Mouse (Mus musculus): Measurements from ENCODE around the gene Pax8. TPM values are rescaled to one million over a fixed set of nuclear protein-coding genes. Genes with fewer than 3 reads are reported as not detected.

Pax8 gene
- polyA plus RNA-seq, 1 experiment from 2014 or later: 0.57 TPM

DNA sequence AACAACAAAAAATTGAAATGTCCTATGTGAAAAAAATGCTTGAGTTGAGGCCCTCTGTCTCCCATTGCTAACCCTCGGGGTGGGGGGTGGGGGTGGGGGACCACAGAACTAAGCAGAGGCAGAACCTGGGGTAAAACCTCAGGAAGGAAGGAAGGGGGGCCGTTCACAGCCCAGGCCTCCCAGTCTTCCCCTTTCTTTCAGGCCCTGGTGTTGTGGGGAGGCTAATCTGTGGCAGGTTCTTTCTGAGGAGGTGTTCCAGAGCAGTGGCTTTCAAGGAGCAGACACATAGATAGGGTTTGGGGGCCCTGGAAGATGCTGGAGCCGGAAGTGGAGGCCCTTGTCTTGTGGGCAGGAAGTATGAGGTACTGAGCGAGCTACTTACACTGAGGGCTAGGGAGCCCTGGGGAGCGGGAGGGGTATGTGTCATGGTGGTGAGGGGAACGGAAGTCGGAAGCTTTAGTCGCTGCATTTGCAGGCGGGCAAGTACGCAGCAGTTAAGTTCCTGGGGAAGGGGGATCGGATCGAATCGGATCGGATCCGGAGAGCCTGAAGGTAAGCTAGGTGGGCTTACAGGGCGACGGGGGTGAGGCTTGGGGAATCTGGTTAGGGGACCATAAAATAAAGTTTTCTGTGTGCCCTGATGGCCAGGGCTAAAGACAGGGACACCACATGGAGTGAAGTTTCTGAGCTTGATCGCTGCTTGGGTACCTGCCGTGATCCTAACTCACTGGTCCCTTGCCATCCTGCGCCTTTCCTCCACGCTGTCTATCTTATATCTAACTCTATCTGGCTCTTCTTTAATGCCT, 89.0 kb downstream of the Pax8 start:
- Histone ChIP-seq H3K9me3 (ENCODE audit: control insufficient read depth, low read length) (no peaks in the 10 kb centered on the region), H3K4me3 (replicated peaks; ENCODE audit: low read length) (no peak overlapping the region), H3K9ac (replicated peaks; ENCODE audit: low read depth, low read length) (no peak overlapping the region), H3K27ac (ENCODE audit: low read length) (no peak overlapping the region), H3K4me1 (replicated peaks; ENCODE audit: control insufficient read depth, insufficient read depth, low read length) (no peaks in the 10 kb centered on the region), H3K4me2 (ENCODE audit: low read length) (no peak overlapping the region), H3K27me3 (replicated peaks; ENCODE audit: control insufficient read depth, insufficient read depth, low read length) (no peaks in the 10 kb centered on the region), H3K36me3 (ENCODE audit: control insufficient read depth, insufficient read depth) (no peaks in the 10 kb centered on the region)
- ATAC-seq: no peak
- 91% methylated on average over 21 of the region's 21 CpGs for WGBS

DNA sequence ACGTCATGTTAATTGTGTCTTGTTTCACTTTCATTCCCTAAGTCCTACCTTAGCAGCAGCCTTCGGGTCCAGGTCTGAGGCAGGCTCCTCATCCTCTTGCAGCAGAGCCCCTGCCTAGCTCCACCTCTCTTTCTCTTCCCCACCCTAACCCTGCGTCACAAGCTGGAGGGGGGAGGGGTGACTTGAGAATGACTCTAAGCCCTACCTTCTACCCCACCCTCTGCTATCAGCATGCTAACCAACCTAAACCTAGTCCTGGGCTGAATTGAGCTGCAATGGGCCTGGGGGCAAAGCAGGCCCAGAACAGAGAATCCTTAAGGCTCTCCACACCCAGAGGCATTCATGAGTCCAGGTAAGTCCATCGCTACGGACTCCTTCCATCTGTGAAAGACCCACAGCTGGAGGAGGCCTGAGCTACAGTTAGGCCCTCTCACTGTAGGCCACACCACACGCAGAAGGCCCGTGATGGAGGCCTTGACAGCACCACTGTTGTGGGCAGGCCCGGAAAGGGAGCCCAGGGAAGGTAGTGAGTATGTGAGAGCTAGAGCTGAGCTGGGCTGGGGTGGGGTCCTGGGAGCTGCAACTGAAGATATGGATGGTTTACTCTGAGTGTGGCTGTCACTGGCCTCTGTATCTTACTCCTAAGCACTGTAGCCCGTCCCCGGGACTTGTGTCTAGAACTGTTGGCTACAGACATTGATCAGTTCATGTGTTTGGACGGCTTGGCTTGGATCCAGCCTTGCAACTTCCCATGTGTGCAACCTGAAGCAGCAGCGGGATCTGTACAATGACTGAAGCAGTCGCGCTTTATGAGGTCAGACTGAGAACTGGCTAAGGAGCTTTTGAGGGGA, 90.1 kb downstream of the Pax8 start:
- ATAC-seq: no peak
- H3K4me2 ChIP-seq (ENCODE audit: low read length): no peak overlapping the region
- no peak overlapping the region for H3K27ac ChIP-seq (ENCODE audit: low read length)
- H3K4me1 ChIP-seq (replicated peaks; ENCODE audit: control insufficient read depth, insufficient read depth, low read length): no peaks in the 10 kb centered on the region
- H3K4me3 ChIP-seq (replicated peaks; ENCODE audit: low read length): no peak overlapping the region
- H3K9ac ChIP-seq (replicated peaks; ENCODE audit: low read depth, low read length): no peak overlapping the region
- H3K36me3 ChIP-seq (ENCODE audit: control insufficient read depth, insufficient read depth): no peaks in the 10 kb centered on the region
- no peaks in the 10 kb centered on the region for H3K9me3 ChIP-seq (ENCODE audit: control insufficient read depth, low read length)
- no peaks in the 10 kb centered on the region for H3K27me3 ChIP-seq (replicated peaks; ENCODE audit: control insufficient read depth, insufficient read depth, low read length)
- WGBS: 82% methylated on average over 14 of the region's 14 CpGs

DNA sequence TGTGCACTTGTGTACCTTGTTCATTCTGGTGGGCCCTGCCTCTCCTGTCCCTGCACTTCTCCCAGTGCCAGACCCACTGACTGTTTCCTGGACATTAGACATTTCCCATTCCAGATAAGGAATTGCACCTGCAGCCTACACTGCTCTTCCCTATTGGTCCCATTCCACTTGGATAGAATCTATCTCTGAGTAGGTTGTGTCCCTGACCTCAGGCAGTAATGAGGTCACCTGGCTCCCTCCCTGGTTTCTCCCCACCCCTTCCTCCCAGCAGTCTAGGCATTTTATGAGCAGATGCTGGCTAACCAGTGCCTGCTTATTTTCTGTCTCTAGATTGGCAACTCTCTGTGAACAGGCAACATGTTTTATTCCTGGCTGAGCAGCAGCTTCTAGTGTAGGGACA, 91.0 kb downstream of the Pax8 start:
- no peak overlapping the region for H3K4me3 ChIP-seq (replicated peaks; ENCODE audit: low read length)
- H3K4me2 ChIP-seq (ENCODE audit: low read length): no peak overlapping the region
- no peak overlapping the region for H3K9ac ChIP-seq (replicated peaks; ENCODE audit: low read depth, low read length)
- H3K27ac ChIP-seq (ENCODE audit: low read length): no peak overlapping the region
- no peaks in the 10 kb centered on the region for H3K4me1 ChIP-seq (replicated peaks; ENCODE audit: control insufficient read depth, insufficient read depth, low read length)
- no peaks in the 10 kb centered on the region for H3K27me3 ChIP-seq (replicated peaks; ENCODE audit: control insufficient read depth, insufficient read depth, low read length)
- H3K9me3 ChIP-seq (ENCODE audit: control insufficient read depth, low read length): no peaks in the 10 kb centered on the region
- no peaks in the 10 kb centered on the region for H3K36me3 ChIP-seq (ENCODE audit: control insufficient read depth, insufficient read depth)
- no peak for ATAC-seq

DNA sequence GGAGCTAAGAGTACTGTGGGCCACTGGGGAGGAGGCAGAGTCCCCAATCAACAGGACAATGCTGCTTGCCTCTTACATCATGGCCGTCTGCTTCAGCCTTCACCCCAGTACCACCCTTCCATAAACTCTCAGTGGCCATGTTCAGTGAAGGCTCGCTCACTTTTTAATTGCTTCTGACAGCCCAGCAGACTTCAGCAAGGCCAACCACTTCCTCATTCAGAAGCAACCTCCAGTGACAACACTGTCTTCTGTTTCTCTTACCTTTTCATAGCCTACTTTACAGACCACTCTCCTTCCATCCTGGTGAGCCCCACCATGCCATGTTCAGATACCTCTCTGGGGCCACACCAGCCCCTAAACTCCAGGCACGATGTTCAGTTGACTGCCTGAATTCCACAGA, 91.8 kb downstream of the Pax8 start:
- no peaks in the 10 kb centered on the region for H3K4me1 ChIP-seq (replicated peaks; ENCODE audit: control insufficient read depth, insufficient read depth, low read length)
- H3K27me3 ChIP-seq (replicated peaks; ENCODE audit: control insufficient read depth, insufficient read depth, low read length): no peaks in the 10 kb centered on the region
- no peak overlapping the region for H3K4me3 ChIP-seq (replicated peaks; ENCODE audit: low read length)
- H3K4me2 ChIP-seq (ENCODE audit: low read length): no peak overlapping the region
- no peaks in the 10 kb centered on the region for H3K9me3 ChIP-seq (ENCODE audit: control insufficient read depth, low read length)
- no peak overlapping the region for H3K9ac ChIP-seq (replicated peaks; ENCODE audit: low read depth, low read length)
- WGBS: 85% methylated on average over 3 of the region's 3 CpGs
- no peaks in the 10 kb centered on the region for H3K36me3 ChIP-seq (ENCODE audit: control insufficient read depth, insufficient read depth)
- no peak overlapping the region for H3K27ac ChIP-seq (ENCODE audit: low read length)
- no peak for ATAC-seq

- no peak for ATAC-seq
- 79% methylated on average over 9 of the region's 9 CpGs for WGBS
- Histone ChIP-seq H3K27me3 (replicated peaks; ENCODE audit: control insufficient read depth, insufficient read depth, low read length) (no peaks in the 10 kb centered on the region), H3K4me1 (replicated peaks; ENCODE audit: control insufficient read depth, insufficient read depth, low read length) (no peaks in the 10 kb centered on the region), H3K9ac (replicated peaks; ENCODE audit: low read depth, low read length) (no peak overlapping the region), H3K4me2 (ENCODE audit: low read length) (no peak overlapping the region), H3K36me3 (ENCODE audit: control insufficient read depth, insufficient read depth) (no peaks in the 10 kb centered on the region), H3K9me3 (ENCODE audit: control insufficient read depth, low read length) (no peaks in the 10 kb centered on the region), H3K4me3 (replicated peaks; ENCODE audit: low read length) (no peak overlapping the region), H3K27ac (ENCODE audit: low read length) (no peak overlapping the region)
These were observed 92.8 kb downstream of the Pax8 start for GRCm38 (mm10) chr2:24382456-24383230.

GRCm38 (mm10) chr2:24378747-24379450, 96.5 kb downstream of the Pax8 start:
- no peak overlapping the region for H3K9ac ChIP-seq (replicated peaks; ENCODE audit: low read depth, low read length)

More at GRCm38 (mm10) chr2:24378747-24379450, 96.5 kb downstream of the Pax8 start:
- H3K9me3 ChIP-seq (ENCODE audit: control insufficient read depth, low read length): no peaks in the 10 kb centered on the region
- ATAC-seq: no peak
- no peaks in the 10 kb centered on the region for H3K36me3 ChIP-seq (ENCODE audit: control insufficient read depth, insufficient read depth)
- H3K4me1 ChIP-seq (replicated peaks; ENCODE audit: control insufficient read depth, insufficient read depth, low read length): no peaks in the 10 kb centered on the region
- no peak overlapping the region for H3K4me2 ChIP-seq (ENCODE audit: low read length)
- H3K27me3 ChIP-seq (replicated peaks; ENCODE audit: control insufficient read depth, insufficient read depth, low read length): no peaks in the 10 kb centered on the region
- 87% methylated on average over 5 of the region's 5 CpGs for WGBS
- H3K4me3 ChIP-seq (replicated peaks; ENCODE audit: low read length): no peak overlapping the region
- H3K27ac ChIP-seq (ENCODE audit: low read length): no peak overlapping the region

Other genes with a start within 250 kb of the Pax8 start
- not detected in 2 replicates for gene Il1f5, start 198.6 kb downstream of the Pax8 start, polyA plus RNA-seq (2015; fragmentation: Nextera tagmentation; extraction: Ambion mirVana)
- gene Il1f10, start 184.4 kb downstream of the Pax8 start, polyA plus RNA-seq (2015; fragmentation: Nextera tagmentation; extraction: Ambion mirVana): not detected in 2 replicates
- gene Il1rn, start 138.7 kb downstream of the Pax8 start, polyA plus RNA-seq (2015; fragmentation: Nextera tagmentation; extraction: Ambion mirVana): 0.10 TPM in 1 of 2 replicates, not detected in the other
- gene Psd4, start 108.0 kb downstream of the Pax8 start, polyA plus RNA-seq (2015; fragmentation: Nextera tagmentation; extraction: Ambion mirVana): 0.20 and 0.52 TPM in 2 replicates